Mouse (Mus musculus) liver, adult 2 months (tissue): ENCODE results near the gene Engase.

Experiments used
- CTCF ChIP-seq: fragments of 200-500 bp; IDR thresholded peaks from 2 replicates; pipeline ENCODE4 v1.5.1; 2011; ENCODE audit warnings: low read depth, low read length, control low read depth
- POLR2A ChIP-seq: fragments of 200-500 bp; IDR thresholded peaks from 2 replicates; pipeline ENCODE4 v1.6.1; 2011; ENCODE audit warnings: low read length, control low read depth; ENCODE audit not compliant: insufficient read depth; ENCODE audit errors: extremely low read depth

GRCm38 (mm10) chr11:118455788-118456187 is 20.8 kb upstream of the Engase start:
- TF ChIP-seq CTCF (no peak), POLR2A (no peak)
